8 mouse cellular contexts compared by ENCODE assay signal in genomic region chr11:96645538-96646037, GRCm38 (mm10).
DNase-seq lines count a peak whose midpoint lies in the region; ATAC-seq and TF ChIP-seq lines count a peak whose summit lies in the region.

No protein-coding gene starts in this region.

- no peaks in the 10 kb centered on the region for H3K27me3 ChIP-seq in lung, embryonic 16.5 days (ENCODE audit: control insufficient read depth, insufficient read depth, low read depth, low read length)
- no peaks in the 10 kb centered on the region for H3K27me3 ChIP-seq in forebrain, embryonic 16.5 days (replicated peaks; ENCODE audit: control insufficient read depth, insufficient read depth, low read length)
- H3K27me3 ChIP-seq in stomach, embryonic 14.5 days (ENCODE audit: control insufficient read depth, insufficient read depth, low read length): no peaks in the 10 kb centered on the region

- no peaks in the 10 kb centered on the region for H3K9me3 ChIP-seq in lung, embryonic 16.5 days (ENCODE audit: control insufficient read depth, low read length)
- H3K9me3 ChIP-seq in forebrain, embryonic 16.5 days (ENCODE audit: control insufficient read depth, low read length): no peaks in the 10 kb centered on the region
- H3K9me3 ChIP-seq in stomach, embryonic 14.5 days (ENCODE audit: control insufficient read depth, low read depth, low read length): no peaks in the 10 kb centered on the region

- TF ChIP-seq CTCF in layer of hippocampus, adult 2 months (conservative IDR thresholded peaks at IDR 0.05): no peak

- H3K4me2 ChIP-seq in lung, embryonic 16.5 days (ENCODE audit: low read depth, low read length): no peak overlapping the region
- no peak overlapping the region for H3K4me2 ChIP-seq in forebrain, embryonic 16.5 days (ENCODE audit: low read length)
- no peak overlapping the region for H3K4me2 ChIP-seq in stomach, embryonic 14.5 days (replicated peaks; ENCODE audit: low read depth, low read length)

- H3K36me3 ChIP-seq in lung, embryonic 16.5 days (ENCODE audit: control insufficient read depth, insufficient read depth, low read length): no peaks in the 10 kb centered on the region
- no peaks in the 10 kb centered on the region for H3K36me3 ChIP-seq in forebrain, embryonic 16.5 days (ENCODE audit: control insufficient read depth, insufficient read depth)
- no peaks in the 10 kb centered on the region for H3K36me3 ChIP-seq in stomach, embryonic 14.5 days (ENCODE audit: control insufficient read depth, insufficient read depth, low read length)

- H3K4me1 ChIP-seq in lung, embryonic 16.5 days (replicated peaks; ENCODE audit: control insufficient read depth, insufficient read depth, low read length): peaks cover 17% of the 10 kb centered on the region
- H3K4me1 ChIP-seq in forebrain, embryonic 16.5 days (replicated peaks; ENCODE audit: control insufficient read depth, insufficient read depth, low read length): peaks cover 19% of the 10 kb centered on the region
- H3K4me1 ChIP-seq in stomach, embryonic 14.5 days (ENCODE audit: control insufficient read depth, insufficient read depth, low read length): 0 out of 2 replicates have a peak, but pooled peaks cover 18% of the 10 kb centered on the region

- peak; percentile 45; the same call in 1 of the 2 replicates for ATAC-seq in lung, embryonic 16.5 days (ENCODE audit: low read depth)
- ATAC-seq in forebrain, embryonic 16.5 days: peak; percentile 83
- ATAC-seq in stomach, embryonic 14.5 days (ENCODE audit: insufficient number of reproducible peaks, insufficient read depth, low FRiP score, low read depth): no peak
- ATAC-seq in monocyte, adult 5-6 weeks (replicated peaks; ENCODE audit: insufficient number of reproducible peaks, low FRiP score, low TSS enrichment, poor library complexity, severe bottlenecking): no peak

- 45% methylated on average over 10 of the region's 10 CpGs for WGBS in lung, embryonic 16.5 days
- 39% methylated on average over 10 of the region's 10 CpGs for WGBS in forebrain, embryonic 16.5 days
- 58% methylated on average over 10 of the region's 10 CpGs for WGBS in stomach, embryonic 14.5 days

- H3K9ac ChIP-seq in lung, embryonic 16.5 days (ENCODE audit: low read length): no peak overlapping the region
- H3K9ac ChIP-seq in forebrain, embryonic 16.5 days (replicated peaks; ENCODE audit: low read depth, low read length): no peak overlapping the region
- no peak overlapping the region for H3K9ac ChIP-seq in stomach, embryonic 14.5 days (replicated peaks; ENCODE audit: low read depth, low read length)

- no peak overlapping the region for H3K4me3 ChIP-seq in lung, embryonic 16.5 days (ENCODE audit: low read length)
- no peak overlapping the region for H3K4me3 ChIP-seq in forebrain, embryonic 16.5 days (replicated peaks; ENCODE audit: low read length)
- H3K4me3 ChIP-seq in layer of hippocampus, adult 2 months: no peak overlapping the region
- no peak overlapping the region for H3K4me3 ChIP-seq in stomach, embryonic 14.5 days (ENCODE audit: low read depth, low read length)

- DNase-seq in lung, postnatal 25 days (ENCODE audit: low spot score): no peak
- DNase-seq in heart, postnatal 25 days (ENCODE audit: low spot score): peak; percentile 44
- peak; percentile 18 to 35 for DNase-seq in layer of hippocampus, adult 2 months (ENCODE audit: low spot score in 2 of 2)
- peak; percentile 88 for DNase-seq in mesoderm, embryonic 11.5 days (ENCODE audit: low read depth, low spot score)

- H3K27ac ChIP-seq in lung, embryonic 16.5 days (ENCODE audit: low read length): peak overlapping the region; percentile 12; the same call in 1 of the 2 replicates
- H3K27ac ChIP-seq in forebrain, embryonic 16.5 days (ENCODE audit: low read length): no peak overlapping the region
- no peak overlapping the region for H3K27ac ChIP-seq in layer of hippocampus, adult 2 months
- peak overlapping the region; percentile 22; the same call in 1 of the 2 replicates for H3K27ac ChIP-seq in stomach, embryonic 14.5 days (ENCODE audit: low read length)

- intact Hi-C loops in heart, postnatal 25 days (cut with DNase I): loop anchor here (10.0 kb wide), 1 partner anchor 219 kb away; no protein-coding TSS in a partner anchor

Comparison
In these comparisons a context has a peak if more than half of its experiments do, and no peak if none do; other contexts are left out.
1. ATAC-seq: peak in lung, embryonic 16.5 days (single experiment) and forebrain, embryonic 16.5 days (single experiment); none in stomach, embryonic 14.5 days (single experiment) and monocyte, adult 5-6 weeks (single experiment).
2. H3K27ac ChIP-seq: peak in lung, embryonic 16.5 days (single experiment) and stomach, embryonic 14.5 days (single experiment); none in forebrain, embryonic 16.5 days (single experiment) and layer of hippocampus, adult 2 months (single experiment).